Mouse (Mus musculus) mouse embryonic stem cell (cell line): ENCODE data around the gene Uxt.

Source experiments
- in situ Hi-C, 2 experiments: fragments of 300-500 bp; cut with MboI; formaldehyde crosslinking; loops; 1 replicate in 1 of 2; 3 replicates in 1 of 2; pipeline ENCODE4 v1.14.3; 2019 to 2020; ENCODE audit warnings: low sequenced_read_pairs in 2 of 2, low pct_unique_long_range_greater_than_20kb in 1 of 2, mixed read lengths in 1 of 2; ENCODE audit not compliant: unreplicated experiment in 1 of 2

Gene Uxt

DNA sequence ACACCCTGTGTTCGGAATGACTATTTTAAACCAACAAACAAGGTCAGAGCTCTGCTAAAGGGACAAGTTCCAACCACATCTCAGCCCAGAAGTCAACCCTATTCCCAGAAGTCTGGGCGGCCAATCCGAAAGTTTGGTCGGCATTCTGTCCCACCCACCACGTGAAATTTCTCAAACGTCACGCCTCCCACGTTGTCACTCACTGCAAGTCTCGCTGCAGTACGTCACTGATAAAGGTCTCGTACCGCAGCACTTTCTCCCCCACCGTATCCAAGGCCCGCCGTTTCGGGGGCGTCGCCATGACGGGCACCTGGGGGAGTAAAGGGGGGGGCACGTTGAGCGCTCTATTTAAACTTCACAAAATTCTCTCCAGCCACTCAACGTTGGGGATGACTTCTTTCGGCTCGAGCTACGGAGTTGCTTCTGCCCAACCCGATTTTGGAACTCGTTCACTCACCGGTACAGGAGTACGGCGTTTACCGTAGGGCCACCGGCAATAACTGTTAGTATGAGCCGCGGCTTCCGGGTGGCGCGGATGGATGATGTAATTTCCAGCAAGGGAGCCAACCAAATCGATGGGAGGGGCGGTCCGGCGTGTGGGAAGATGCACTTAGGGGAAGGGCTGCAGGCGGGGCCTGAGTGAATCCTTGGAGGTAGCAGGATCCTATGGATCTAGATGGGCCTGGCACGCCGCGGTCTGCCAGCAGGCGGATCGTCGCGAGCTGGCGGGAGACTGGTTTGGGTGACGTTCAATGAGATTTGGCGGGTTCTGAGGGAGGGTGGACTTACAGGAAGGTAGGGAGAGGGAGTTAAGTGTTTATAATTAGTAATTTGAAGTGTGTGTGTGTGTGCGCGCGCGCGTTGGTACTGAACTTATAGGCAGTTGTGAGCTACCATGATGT, at the start of gene Uxt:
Gene Uxt, minus strand, starts transcription at position 541 of the 902 bp plus-strand sequence.
- in situ Hi-C loops, result no loop called here

DNA sequence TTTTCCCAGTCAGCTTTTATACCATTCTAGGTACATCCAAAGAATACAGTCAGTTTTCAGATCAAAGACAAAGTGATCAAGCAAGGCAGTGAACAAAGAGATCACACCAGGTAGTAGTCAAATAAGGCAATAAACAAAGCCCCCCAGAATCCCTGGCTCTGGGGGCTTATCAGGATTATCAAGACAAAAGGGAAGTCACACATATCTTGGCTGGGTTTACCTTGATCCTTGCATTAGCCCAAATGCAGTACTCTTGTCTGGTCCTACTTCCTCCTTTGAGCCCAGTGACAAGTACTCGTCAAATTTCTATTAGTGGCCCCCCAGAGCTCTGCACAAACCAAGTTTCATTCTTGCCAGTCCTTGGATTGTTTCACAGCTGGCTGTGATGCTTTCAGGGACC, 19.1 kb upstream of the Uxt start:
- in situ Hi-C loops, result no loop called here

DNA sequence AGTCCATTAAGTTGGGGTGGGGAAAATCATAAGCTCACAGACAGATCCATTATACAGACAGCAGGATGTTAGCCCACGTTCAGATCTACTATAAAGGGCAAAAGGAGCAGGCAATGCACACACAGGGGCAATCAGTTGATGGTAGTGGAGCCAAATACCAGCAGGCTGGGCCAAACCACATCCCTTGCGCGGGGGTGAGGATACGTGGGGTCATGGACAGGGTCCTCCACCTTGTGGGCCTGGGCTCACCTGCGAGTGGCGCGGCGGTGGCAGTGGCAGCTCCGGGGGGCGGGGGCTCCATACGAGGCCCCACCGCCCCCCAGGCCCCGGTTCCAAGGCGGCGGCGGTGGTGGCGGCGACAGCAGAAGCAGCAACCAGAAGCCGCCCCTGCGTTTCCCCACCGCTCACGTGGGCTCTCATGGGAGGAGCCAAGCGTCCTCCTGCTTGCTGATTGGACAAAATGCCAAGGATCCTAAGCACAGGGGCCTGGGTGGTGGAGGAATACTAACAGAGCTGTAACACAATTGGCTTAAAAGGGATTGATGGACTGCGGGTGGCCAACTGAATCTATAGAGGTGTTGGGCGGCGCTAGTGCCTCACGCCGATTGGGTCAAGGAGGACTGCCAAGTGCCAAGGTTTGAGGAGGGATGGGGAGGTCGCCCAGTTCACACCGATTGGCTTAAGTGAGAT, 11.5 kb downstream of the Uxt start, which contains the start of gene Elk1:
Gene Elk1, minus strand, starts transcription at position 418 of the 690 bp plus-strand sequence.
- in situ Hi-C loops, result loop anchor here in 1 of 2 experiments (10.0 kb wide), 1 partner anchor 276 kb away; no protein-coding TSS in a partner anchor

DNA sequence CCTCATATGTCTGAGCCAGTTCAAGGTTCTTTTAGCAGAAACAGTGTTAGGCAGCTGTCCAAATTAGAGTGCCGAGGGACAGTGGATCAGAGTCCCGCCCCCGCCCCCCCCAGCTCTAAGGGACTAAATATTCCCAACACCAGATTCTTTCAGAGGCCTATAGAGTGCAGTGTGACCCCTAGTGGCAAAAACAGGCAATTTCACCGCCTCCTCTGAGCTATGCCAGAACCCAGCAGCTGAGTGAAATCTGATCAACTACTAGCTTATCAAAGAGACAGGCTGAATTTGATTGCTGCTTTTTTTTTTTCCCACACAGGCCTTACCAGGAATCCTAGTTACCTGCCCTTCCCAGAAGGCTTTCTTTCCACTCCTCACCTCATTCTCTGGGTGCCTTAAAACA, 15.8 kb downstream of the Uxt start:
- in situ Hi-C loops, result no loop called here

DNA sequence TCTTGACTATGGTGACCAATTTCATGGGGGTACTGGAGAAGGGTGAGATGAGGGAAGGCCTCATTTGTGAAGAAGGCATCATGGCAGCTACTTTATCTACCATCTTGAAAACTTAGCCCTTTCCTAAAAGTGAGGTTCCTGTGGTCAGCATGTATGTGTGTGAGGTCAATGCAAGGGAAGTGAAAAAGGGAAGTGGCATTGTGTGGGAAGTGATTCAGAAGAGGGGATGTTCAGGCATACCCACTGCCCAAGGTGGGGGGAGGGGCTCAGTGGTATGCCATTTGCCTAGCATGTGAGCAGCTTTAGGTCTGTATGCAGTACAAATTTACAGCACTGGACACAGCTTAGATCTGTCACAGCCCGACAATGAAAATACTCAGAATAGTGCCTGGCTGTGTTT, 29.9 kb downstream of the Uxt start:
- in situ Hi-C loops, result no loop called here

DNA sequence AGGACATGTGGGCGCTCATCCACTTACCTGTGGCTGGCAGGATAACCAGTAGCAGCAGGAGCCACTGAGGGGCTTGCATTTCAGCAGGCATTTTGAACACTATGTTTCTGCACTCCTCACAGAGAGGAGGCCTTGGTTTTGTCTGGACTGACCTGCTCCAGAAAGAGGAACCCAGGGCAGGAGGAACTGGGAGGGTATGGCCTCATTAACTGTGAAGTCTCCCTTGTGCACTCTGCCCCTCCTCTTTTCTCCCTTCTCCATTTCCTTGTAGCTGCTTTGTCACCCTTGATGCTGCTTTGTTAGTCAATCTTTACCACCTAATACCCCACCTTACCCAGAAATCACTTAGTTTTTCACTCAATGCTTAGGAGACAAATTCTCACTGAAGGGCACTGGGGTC, 30.5 kb downstream of the Uxt start, which contains the start of gene Cfp:
Gene Cfp, minus strand, starts transcription at position 192 of the 400 bp plus-strand sequence.
- in situ Hi-C loops, result no loop called here

DNA sequence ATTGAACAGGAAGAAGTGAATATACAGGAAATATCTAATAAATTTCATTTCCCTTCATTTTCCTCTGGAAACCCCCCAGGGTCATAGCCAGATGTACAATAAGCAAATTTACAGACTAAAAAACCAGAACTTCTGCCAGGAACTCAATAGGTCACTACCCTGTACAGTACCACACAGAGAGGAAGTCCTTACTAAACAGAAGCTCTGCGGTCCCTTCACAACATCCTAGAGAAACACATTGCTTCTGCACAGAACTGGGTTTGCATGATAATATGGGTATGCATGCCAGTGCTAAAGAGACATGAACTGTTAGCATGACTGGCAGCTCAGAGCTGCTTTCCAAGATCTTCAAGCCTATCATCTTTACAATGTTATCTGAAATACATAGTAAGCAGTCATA, 32.0 kb downstream of the Uxt start:
- in situ Hi-C loops, result no loop called here

DNA sequence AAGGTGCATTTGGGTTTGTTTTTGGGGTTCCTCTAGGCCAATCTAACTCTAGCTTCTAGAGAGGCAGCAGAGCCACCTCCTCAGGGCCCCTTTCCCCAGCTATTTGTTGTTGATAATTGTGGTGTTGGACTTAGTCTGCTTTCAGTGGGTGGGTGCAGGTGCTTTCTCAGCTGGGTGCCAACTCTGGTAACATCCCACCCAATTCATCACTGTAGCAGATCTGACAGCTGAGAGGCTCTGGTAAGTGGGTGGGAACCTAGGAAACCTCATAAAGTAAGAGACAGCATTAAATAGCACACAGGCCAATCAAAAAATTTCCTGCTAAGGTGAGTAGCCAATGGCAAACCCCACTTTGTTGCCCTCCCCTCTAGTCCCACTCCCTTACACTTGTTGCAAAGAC, 36.8 kb downstream of the Uxt start:
- in situ Hi-C loops, result no loop called here

DNA sequence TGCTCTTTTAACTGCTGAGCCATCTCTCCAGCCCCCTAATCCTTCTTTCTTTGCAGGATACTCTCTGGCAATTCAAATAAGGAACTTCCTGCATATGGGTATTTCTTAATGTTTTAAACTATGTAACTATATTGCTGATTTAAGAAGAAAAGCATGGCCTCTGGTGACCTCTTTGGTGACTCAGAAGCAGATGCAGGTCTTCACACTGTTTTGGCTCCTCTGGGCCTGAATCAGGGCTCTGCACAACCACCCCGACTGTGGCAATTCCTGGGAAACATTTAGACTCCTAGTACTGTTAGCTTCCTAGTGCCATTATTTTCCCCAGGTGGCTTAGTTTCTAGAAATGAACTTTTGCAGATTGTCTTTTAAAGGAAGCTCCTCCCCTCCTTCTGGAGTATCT, 38.3 kb downstream of the Uxt start:
- in situ Hi-C loops, result no loop called here

DNA sequence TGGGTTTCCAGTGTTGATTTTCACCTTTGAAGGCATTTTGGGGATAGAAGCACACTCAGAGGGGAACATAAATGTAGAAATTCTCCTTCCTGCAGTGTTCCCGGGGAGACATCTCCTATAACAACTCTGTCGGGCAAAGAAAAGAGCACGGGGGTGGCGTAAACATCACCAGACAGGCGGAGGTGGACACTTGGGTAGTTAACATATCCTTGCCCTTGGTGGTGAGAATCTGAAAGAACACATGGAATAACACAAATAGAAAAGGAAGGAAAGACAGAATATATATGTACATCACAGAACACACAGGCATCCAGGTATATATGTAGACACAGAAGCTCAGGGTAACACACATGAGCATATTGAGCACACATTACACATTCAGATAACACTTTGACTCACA, 40.5 kb downstream of the Uxt start:
- in situ Hi-C loops, result no loop called here

DNA sequence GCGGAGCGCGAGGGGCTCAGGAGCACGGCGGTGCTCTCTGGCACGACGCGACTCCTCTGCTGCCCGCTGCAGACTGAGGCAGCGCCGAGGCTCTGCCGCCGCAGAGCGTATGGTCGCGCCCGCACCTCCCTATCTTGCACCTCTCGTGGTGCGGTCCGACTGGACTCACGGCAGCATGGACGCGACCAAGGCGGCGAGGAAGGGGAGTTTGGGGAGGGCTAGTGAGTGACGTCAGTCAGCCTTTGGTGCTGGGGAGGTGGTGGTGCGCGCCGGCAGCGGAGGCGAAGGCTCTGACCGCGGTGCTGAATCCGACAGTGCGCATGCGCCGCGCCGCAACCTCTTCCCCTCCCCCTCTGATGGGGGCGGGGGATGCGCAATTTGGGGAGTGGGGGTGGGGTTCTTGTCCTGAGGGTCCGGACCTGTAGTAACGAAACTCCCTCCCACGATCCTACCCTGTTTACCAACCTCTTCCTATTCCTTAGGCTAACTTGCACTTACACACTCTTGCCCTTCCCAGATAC, 40.9 kb downstream of the Uxt start, which contains the start of gene Syn1:
Gene Syn1, minus strand, starts transcription at position 161 of the 521 bp plus-strand sequence.
- in situ Hi-C loops, result no loop called here

DNA sequence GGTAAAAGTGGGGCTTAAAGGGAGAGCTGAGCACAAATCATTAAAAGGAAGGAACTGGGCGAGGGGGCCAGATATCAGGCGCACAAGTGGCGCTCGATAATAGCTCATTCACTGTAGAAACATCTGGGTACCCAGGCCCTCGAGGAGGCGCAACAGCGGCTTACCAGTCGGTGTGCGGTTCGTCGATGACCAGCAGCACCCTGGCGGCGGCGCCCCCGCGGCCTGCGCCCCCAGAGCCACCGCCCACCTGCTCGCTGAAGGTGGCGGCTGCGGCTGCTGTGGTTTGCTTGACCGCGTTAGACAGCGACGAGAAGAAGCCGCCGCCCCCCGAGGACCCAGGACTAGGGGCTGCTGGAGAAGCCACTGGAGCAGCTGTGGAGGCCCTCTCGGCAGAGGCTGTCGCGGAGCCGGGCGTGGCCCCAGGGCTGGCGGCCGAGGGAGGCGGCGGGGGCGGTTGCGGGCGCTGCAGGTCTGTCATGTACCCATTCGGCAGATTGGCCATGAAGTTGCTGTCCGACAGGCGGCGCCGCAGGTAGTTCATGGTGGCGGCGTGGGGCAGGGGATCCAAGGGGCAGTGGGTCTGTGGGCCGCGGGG, 41.5 kb downstream of the Uxt start:
- in situ Hi-C loops, result no loop called here

DNA sequence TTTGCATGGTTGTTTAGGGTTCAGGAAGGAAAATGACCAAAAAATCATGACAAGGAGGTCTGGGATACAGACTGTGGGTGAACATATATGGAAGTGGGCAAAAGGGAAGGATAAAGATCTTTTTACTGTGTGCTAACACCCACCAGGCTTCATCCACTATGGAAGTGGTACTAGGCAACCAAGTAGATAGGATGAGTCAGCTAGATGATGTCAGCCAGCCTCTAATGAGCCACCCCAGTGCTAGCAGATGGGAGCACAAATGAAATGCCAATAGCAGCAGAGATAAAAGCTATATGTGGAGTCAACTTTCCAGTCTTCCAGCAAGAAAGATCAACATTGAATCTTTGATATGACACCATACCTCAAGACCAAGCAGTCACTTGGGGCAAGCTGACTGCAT, 46.7 kb downstream of the Uxt start:
- in situ Hi-C loops, result no loop called here

DNA sequence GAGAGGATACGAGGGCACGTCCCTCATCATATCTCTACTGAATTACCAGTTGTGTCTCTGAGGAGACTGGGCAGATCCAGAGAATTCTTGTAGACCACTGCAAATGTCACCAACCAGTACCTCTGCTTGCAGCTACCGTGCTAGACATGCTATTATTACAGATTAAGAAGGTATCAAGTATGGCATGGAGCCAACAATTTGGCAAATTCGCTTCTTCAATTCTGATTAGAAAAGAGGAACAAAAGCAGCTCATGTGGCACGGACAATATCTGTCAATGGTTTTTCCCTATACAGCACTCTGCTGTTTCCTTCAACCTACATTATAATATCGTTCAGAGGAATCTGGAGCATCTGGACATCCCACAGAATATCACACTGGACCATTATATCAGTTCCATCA, 48.1 kb downstream of the Uxt start:
- in situ Hi-C loops, result no loop called here

DNA sequence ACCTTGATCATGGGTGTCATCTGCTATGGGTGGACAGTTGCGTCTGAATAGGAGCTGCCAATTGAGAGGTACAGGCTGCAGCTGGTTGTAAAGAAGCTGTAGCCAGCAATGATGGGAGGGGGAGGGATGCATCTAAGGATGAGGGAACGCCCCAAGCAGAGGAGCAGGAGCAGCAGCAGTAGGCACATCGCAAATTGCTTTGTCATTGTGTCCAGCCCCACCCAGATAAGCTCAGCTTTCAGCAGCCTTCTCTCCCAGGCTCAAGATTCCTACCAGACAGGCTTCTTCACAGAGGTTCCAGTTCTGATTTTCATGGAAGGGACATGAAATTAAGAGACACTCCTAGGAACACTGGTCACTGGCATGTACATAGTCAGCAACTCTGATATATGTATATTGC, 51.7 kb downstream of the Uxt start:
- in situ Hi-C loops, result no loop called here
